Mouse (Mus musculus): ENCODE measurements around the gene Ints13. TPM values are rescaled to one million over a fixed set of nuclear protein-coding genes. Genes with fewer than 3 reads are reported as not detected.

The Ints13 gene
- polyA plus RNA-seq, 1 experiment from 2014 or later = 72.4 TPM

- no peaks in the 10 kb centered on the region for H3K27me3 ChIP-seq
- WGBS = 93% methylated on average over 8 of the region's 8 CpGs
- ATAC-seq = no peak
Measured at GRCm38 (mm10) chr6:146513384-146513783, 64.3 kb downstream of the Ints13 start.

GRCm38 (mm10) chr6:146511511-146511910 is 66.1 kb downstream of the Ints13 start:
- no peaks in the 10 kb centered on the region for H3K9me3 ChIP-seq
- no peak overlapping the region for H3K4me2 ChIP-seq (replicated peaks)
- no peak for ATAC-seq
- H3K4me3 ChIP-seq (replicated peaks) = no peak overlapping the region
- H3K27ac ChIP-seq = no peak overlapping the region
- H3K27me3 ChIP-seq = no peaks in the 10 kb centered on the region
- 76% methylated on average over 8 of the region's 8 CpGs for WGBS
- H3K4me1 ChIP-seq (replicated peaks) = 0 out of 2 replicates have a peak, but pooled peaks cover 2% of the 10 kb centered on the region
- no peaks in the 10 kb centered on the region for H3K36me3 ChIP-seq
- no peak overlapping the region for H3K9ac ChIP-seq (replicated peaks)

More at GRCm38 (mm10) chr6:146513384-146513783, 64.3 kb downstream of the Ints13 start:
- Histone ChIP-seq H3K27ac (no peak overlapping the region), H3K4me3 (replicated peaks) (no peak overlapping the region), H3K4me2 (replicated peaks) (no peak overlapping the region), H3K4me1 (replicated peaks) (0 out of 2 replicates have a peak, but pooled peaks cover 2% of the 10 kb centered on the region), H3K36me3 (no peaks in the 10 kb centered on the region), H3K9ac (replicated peaks) (no peak overlapping the region), H3K9me3 (no peaks in the 10 kb centered on the region)

GRCm38 (mm10) chr6:146509891-146510290 is 67.7 kb downstream of the Ints13 start:
- no peaks in the 10 kb centered on the region for H3K27me3 ChIP-seq
- WGBS = 68% methylated on average over 2 of the region's 2 CpGs
- no peak overlapping the region for H3K4me2 ChIP-seq (replicated peaks)
- H3K9me3 ChIP-seq = no peaks in the 10 kb centered on the region
- no peak overlapping the region for H3K27ac ChIP-seq
- no peaks in the 10 kb centered on the region for H3K36me3 ChIP-seq
- H3K9ac ChIP-seq (replicated peaks) = no peak overlapping the region
- H3K4me1 ChIP-seq (replicated peaks) = 0 out of 2 replicates have a peak, but pooled peaks cover 2% of the 10 kb centered on the region
- no peak overlapping the region for H3K4me3 ChIP-seq (replicated peaks)
- no peak for ATAC-seq

- no peaks in the 10 kb centered on the region for H3K36me3 ChIP-seq
- WGBS = 90% methylated on average over 2 of the region's 2 CpGs
- ATAC-seq = no peak
Measured at GRCm38 (mm10) chr6:146504459-146504858, 73.2 kb downstream of the Ints13 start.

GRCm38 (mm10) chr6:146502856-146503255 is 74.8 kb downstream of the Ints13 start:
- Histone ChIP-seq H3K9me3 (no peaks in the 10 kb centered on the region), H3K4me3 (replicated peaks) (peak overlapping the region; percentile 59), H3K4me2 (replicated peaks) (peak overlapping the region; percentile 100), H3K4me1 (replicated peaks) (peaks cover 19% of the 10 kb centered on the region), H3K36me3 (no peaks in the 10 kb centered on the region), H3K27me3 (peaks cover 37% of the 10 kb centered on the region), H3K27ac (no peak overlapping the region), H3K9ac (replicated peaks) (peak overlapping the region; percentile 64)
- ATAC-seq = no peak
- WGBS = 45% methylated on average over 3 of the region's 3 CpGs

More at GRCm38 (mm10) chr6:146504459-146504858, 73.2 kb downstream of the Ints13 start:
- H3K27ac ChIP-seq = no peak overlapping the region
- no peak overlapping the region for H3K4me2 ChIP-seq (replicated peaks)
- H3K9me3 ChIP-seq = no peaks in the 10 kb centered on the region
- H3K27me3 ChIP-seq = peaks cover 37% of the 10 kb centered on the region
- no peak overlapping the region for H3K9ac ChIP-seq (replicated peaks)
- H3K4me1 ChIP-seq (replicated peaks) = peaks cover 19% of the 10 kb centered on the region
- H3K4me3 ChIP-seq (replicated peaks) = no peak overlapping the region

- Histone ChIP-seq H3K4me2 (replicated peaks) (peak within 1 kb of the TSS; percentile 100), H3K9ac (replicated peaks) (peak within 1 kb of the TSS; percentile 64), H3K4me3 (replicated peaks) (peak within 1 kb of the TSS; percentile 59), H3K27ac (peak within 1 kb of the TSS; percentile 0; the same call in 1 of the 2 replicates), H3K4me1 (replicated peaks) (peaks cover 19% of the 10 kb centered on the region), H3K27me3 (peaks cover 37% of the 10 kb centered on the region), H3K9me3 (no peaks in the 10 kb centered on the region), H3K36me3 (no peaks in the 10 kb centered on the region)
- WGBS = under 1% methylated on average over 70 of the region's 70 CpGs
- peak; percentile 92 for ATAC-seq
Measured at GRCm38 (mm10) chr6:146501866-146502804, 75.5 kb downstream of the Ints13 start, which contains the start of gene Itpr2. Itpr2 (minus strand) TSS chr6:146502223.

- Histone ChIP-seq H3K27ac (peak overlapping the region; percentile 0; the same call in 1 of the 2 replicates), H3K36me3 (no peaks in the 10 kb centered on the region), H3K4me3 (replicated peaks) (peak overlapping the region; percentile 59), H3K27me3 (peaks cover 37% of the 10 kb centered on the region), H3K9me3 (no peaks in the 10 kb centered on the region), H3K9ac (replicated peaks) (peak overlapping the region; percentile 64), H3K4me1 (replicated peaks) (peaks cover 19% of the 10 kb centered on the region), H3K4me2 (replicated peaks) (peak overlapping the region; percentile 100)
- under 1% methylated on average over 30 of the region's 30 CpGs for WGBS
- ATAC-seq = peak; percentile 58; the same call in 1 of the 2 replicates
Measured at GRCm38 (mm10) chr6:146501316-146501865, 76.2 kb downstream of the Ints13 start.

- H3K9ac ChIP-seq (replicated peaks) = no peak overlapping the region
- H3K4me2 ChIP-seq (replicated peaks) = peak overlapping the region; percentile 100
- H3K9me3 ChIP-seq = no peaks in the 10 kb centered on the region
- H3K36me3 ChIP-seq = no peaks in the 10 kb centered on the region
- peaks cover 19% of the 10 kb centered on the region for H3K4me1 ChIP-seq (replicated peaks)
- H3K4me3 ChIP-seq (replicated peaks) = no peak overlapping the region
- no peak overlapping the region for H3K27ac ChIP-seq
- ATAC-seq = no peak
- 76% methylated on average over 5 of the region's 5 CpGs for WGBS
- peaks cover 37% of the 10 kb centered on the region for H3K27me3 ChIP-seq
Measured at GRCm38 (mm10) chr6:146500771-146501170, 76.9 kb downstream of the Ints13 start.

GRCm38 (mm10) chr6:146500206-146500605 is 77.4 kb downstream of the Ints13 start:
- 81% methylated on average over 6 of the region's 6 CpGs for WGBS
- H3K27ac ChIP-seq = no peak overlapping the region
- no peaks in the 10 kb centered on the region for H3K9me3 ChIP-seq
- peaks cover 37% of the 10 kb centered on the region for H3K27me3 ChIP-seq
- H3K9ac ChIP-seq (replicated peaks) = no peak overlapping the region
- no peaks in the 10 kb centered on the region for H3K36me3 ChIP-seq
- no peak overlapping the region for H3K4me2 ChIP-seq (replicated peaks)
- peaks cover 19% of the 10 kb centered on the region for H3K4me1 ChIP-seq (replicated peaks)
- H3K4me3 ChIP-seq (replicated peaks) = no peak overlapping the region
- ATAC-seq = no peak

Other genes with a start within 250 kb of the Ints13 start
- gene Itpr2, start 75.6 kb downstream of the Ints13 start, polyA plus RNA-seq (2015; fragmentation: Nextera tagmentation; extraction: Ambion mirVana) = 4.3 and 4.5 TPM in 2 replicates
- 54.1 and 55.3 TPM in 2 replicates for gene Fgfr1op2, start 632 bp downstream of the Ints13 start, polyA plus RNA-seq (2015; fragmentation: Nextera tagmentation; extraction: Ambion mirVana)
- gene Med21, start 64.7 kb upstream of the Ints13 start, polyA plus RNA-seq (2015; fragmentation: Nextera tagmentation; extraction: Ambion mirVana) = 116 and 119 TPM in 2 replicates
- 22.2 and 26.6 TPM in 2 replicates for gene Tm7sf3, start 65.0 kb upstream of the Ints13 start, polyA plus RNA-seq (2015; fragmentation: Nextera tagmentation; extraction: Ambion mirVana)
- gene Stk38l, start 147.2 kb upstream of the Ints13 start, polyA plus RNA-seq (2015; fragmentation: Nextera tagmentation; extraction: Ambion mirVana) = 16.2 and 17.2 TPM in 2 replicates
- 1.8 and 2.6 TPM in 2 replicates for gene Arntl2, start 218.2 kb upstream of the Ints13 start, polyA plus RNA-seq (2015; fragmentation: Nextera tagmentation; extraction: Ambion mirVana)